Mouse (Mus musculus) spleen, adult 2 months (tissue): Measurements from ENCODE around the gene Ehd4. TPM values are rescaled to one million over a fixed set of nuclear protein-coding genes. Genes with fewer than 3 reads are reported as not detected.

Experiments used
- DNase-seq, 2 experiments: peaks; one replicate each; pipeline versions ENCODE4 v3.0.0 to v3.0.0-alpha.2; 2012 to 2021; ENCODE audit warnings: low spot score in 2 of 2, low read depth in 1 of 2
- H3K27ac ChIP-seq: fragments of 200-500 bp; 2 replicates; pipeline ENCODE4 v1.5.1; 2012; ENCODE audit warnings: low read length, inconsistent platforms; ENCODE audit not compliant: insufficient read depth
- H3K27me3 ChIP-seq: fragments of 200-500 bp; 2 replicates; pipeline ENCODE4 v1.6.1; 2012; ENCODE audit warnings: mild to moderate bottlenecking, moderate library complexity, low read length, inconsistent platforms; ENCODE audit not compliant: control insufficient read depth, insufficient read depth
- H3K36me3 ChIP-seq: fragments of 200-500 bp; 2 replicates; pipeline ENCODE4 v1.6.1; 2012; ENCODE audit warnings: mild to moderate bottlenecking, low read length, inconsistent platforms; ENCODE audit not compliant: control insufficient read depth, insufficient read depth
- H3K4me1 ChIP-seq: fragments of 200-500 bp; 2 replicates; pipeline ENCODE4 v1.6.1; 2011; ENCODE audit warnings: inconsistent platforms; ENCODE audit not compliant: control insufficient read depth, insufficient read depth, insufficient read length
- H3K4me3 ChIP-seq: fragments of 200-500 bp; 2 replicates; pipeline ENCODE4 v1.5.1; 2011; ENCODE audit warnings: mild to moderate bottlenecking, inconsistent platforms; ENCODE audit not compliant: insufficient read depth, insufficient read length; ENCODE audit errors: extremely low read depth
- CTCF ChIP-seq: fragments of 200-500 bp; IDR thresholded peaks from 2 replicates; pipeline ENCODE4 v1.5.1; 2011; ENCODE audit warnings: mild to moderate bottlenecking, inconsistent platforms; ENCODE audit not compliant: insufficient read depth, insufficient read length, insufficient replicate concordance; ENCODE audit errors: extremely low read depth
- POLR2A ChIP-seq: fragments of 200-500 bp; IDR thresholded peaks from 2 replicates; pipeline ENCODE4 v1.6.1; 2011; ENCODE audit warnings: low read depth, low read length, inconsistent platforms
- WGBS: fragments of 180-500 bp; shearing (Covaris S2); methylation state at CpG from one replicate; pipeline ENCODE4 v1.1.7; 2018; 5-methylcytosine and 5-hydroxymethylcytosine counted together
- polyA plus RNA-seq: library from polyadenylated mRNA; depleted of rRNA; stranded (reverse); fragments of >200 nt; gene quantifications from 2 replicates; pipeline ENCODE4 v1.2.3, GENCODE M21; 2012; rRNA removed

Gene Ehd4
- polyA plus RNA-seq, 1 experiment, result 35.4 TPM

DNA sequence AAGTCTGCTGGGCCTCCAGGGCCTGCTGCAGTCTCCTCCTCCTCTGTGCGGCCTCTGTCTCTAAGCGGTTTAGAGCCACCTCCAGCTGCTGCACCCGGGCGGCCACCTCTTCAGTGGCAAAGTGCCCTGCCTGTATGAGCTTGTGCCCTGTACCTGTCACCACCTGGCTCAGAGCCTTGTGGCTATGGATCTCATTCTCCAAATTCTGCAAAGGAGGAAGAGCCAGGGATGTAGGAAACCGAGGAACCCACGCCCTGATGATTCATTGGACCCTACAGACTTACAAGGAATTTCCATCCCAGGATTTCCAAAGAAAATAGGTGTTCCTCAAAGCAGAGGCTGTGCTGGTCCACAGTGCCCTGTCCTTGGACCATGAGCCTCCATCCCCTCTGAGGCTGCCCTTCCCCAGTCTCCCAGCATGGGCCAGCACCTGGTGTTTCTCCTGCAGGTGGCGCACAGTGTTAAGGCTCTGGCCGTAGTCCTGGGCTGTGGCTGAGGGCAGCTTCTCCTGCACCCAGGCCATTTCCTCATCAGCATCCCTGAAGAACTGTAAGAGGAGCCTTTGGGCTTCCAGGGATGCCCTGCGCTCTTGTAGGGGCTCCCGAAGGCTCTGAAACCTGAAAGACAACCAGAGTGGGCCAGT lies 104.7 kb downstream of the Ehd4 start:
- no peaks in the 10 kb centered on the region for H3K27me3 ChIP-seq
- no peaks in the 10 kb centered on the region for H3K36me3 ChIP-seq
- no peak overlapping the region for H3K4me3 ChIP-seq
- peak in 1 of 2 experiments; percentile 40 for DNase-seq
- no peak overlapping the region for H3K27ac ChIP-seq
- TF ChIP-seq POLR2A, result no peak
- peak; percentile 39; the same call in 1 of the 2 replicates for TF ChIP-seq CTCF
- no peaks in the 10 kb centered on the region for H3K4me1 ChIP-seq
- WGBS, result 74% methylated on average over 10 of the region's 10 CpGs

DNA sequence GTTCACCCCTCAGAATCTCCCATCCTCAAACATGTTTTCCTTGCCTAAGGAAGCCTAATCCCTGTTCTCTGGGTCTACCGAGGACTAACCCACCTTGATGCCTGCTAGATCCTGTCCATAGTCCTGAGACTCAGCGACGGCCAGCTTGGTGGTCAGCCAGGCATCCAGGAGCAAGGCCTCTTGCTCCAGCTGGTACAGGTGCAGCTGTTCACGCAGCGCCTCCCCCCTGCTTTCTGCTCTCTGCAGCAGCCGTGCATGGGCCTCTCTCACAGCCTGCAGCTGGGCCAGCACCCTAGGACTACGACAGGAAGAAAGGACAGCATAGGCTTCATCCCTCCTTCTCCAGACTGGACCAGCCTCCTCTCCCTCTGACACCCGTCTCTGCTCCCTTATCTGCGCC lies 106.2 kb downstream of the Ehd4 start:
- H3K36me3 ChIP-seq, result no peaks in the 10 kb centered on the region
- TF ChIP-seq POLR2A, result no peak
- no peak for TF ChIP-seq CTCF
- no peak for DNase-seq
- no peak overlapping the region for H3K27ac ChIP-seq
- no peaks in the 10 kb centered on the region for H3K4me1 ChIP-seq
- H3K4me3 ChIP-seq, result no peak overlapping the region
- 88% methylated on average over 9 of the region's 9 CpGs for WGBS
- no peaks in the 10 kb centered on the region for H3K27me3 ChIP-seq

DNA sequence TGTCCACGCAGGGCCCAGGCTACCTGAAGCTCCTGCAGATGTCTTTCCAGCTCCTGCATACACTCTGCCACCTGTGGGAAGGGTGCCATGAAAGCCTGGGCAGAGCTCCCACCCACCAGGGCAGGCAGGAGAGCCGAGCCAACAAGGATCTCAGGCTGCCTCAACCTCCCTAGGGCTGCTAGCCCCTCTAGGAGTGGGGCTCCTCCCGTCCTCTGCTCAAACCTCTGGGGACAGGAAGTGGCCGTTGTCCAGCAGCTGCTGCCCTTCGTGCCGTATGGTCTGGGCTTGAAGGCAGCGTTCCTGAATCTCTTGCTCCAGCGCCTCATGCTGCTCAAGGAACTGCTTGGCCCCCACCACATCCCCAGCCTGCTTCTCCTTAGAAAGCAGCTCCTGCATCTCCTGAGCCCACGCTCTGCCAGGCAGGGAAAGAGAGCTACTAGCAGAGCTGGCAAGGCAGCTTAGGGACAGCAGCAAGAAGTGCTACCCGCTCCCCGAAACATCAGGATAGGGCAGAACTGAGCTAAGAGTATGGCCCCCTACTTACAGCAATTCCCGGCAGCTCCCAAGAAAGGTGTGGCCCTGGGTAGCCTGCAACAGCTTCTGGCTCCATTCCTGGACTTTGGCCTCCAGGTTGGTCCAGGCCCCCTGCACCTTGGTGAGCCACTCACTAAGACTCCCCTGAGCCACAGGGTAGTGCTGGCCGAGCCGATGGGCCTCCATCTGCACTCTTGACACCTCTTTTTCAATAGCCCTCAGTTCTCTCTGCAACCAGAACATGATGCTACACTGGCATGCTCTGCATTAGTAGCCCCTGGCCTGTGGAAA lies 107.7 kb downstream of the Ehd4 start:
- no peak for DNase-seq
- H3K27me3 ChIP-seq, result no peaks in the 10 kb centered on the region
- 88% methylated on average over 14 of the region's 14 CpGs for WGBS
- no peaks in the 10 kb centered on the region for H3K4me1 ChIP-seq
- no peaks in the 10 kb centered on the region for H3K36me3 ChIP-seq
- TF ChIP-seq POLR2A, result no peak
- TF ChIP-seq CTCF, result no peak
- no peak overlapping the region for H3K27ac ChIP-seq
- H3K4me3 ChIP-seq, result no peak overlapping the region

DNA sequence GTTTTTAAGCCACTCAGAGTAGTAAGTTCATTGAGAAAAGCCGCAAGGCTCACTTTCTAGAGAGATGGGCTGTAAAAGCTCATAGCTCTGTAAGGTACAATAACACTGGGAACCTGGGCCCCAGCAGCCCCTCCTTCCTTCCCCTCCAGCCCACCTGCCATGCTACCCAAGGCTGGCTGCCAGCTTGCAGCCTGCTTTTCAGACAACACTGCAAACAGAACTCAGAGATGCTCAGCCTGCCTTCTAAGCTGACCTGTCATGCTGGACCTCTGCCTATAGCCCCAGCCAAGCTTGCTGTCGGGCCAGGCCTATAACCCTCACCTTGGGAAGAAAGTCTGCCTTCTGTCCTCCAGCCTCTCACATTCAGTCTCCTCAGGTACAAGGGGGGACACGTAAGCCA lies 109.7 kb downstream of the Ehd4 start:
- TF ChIP-seq POLR2A, result no peak
- no peak for TF ChIP-seq CTCF
- WGBS, result 85% methylated on average over 3 of the region's 3 CpGs
- H3K27me3 ChIP-seq, result no peaks in the 10 kb centered on the region

DNA sequence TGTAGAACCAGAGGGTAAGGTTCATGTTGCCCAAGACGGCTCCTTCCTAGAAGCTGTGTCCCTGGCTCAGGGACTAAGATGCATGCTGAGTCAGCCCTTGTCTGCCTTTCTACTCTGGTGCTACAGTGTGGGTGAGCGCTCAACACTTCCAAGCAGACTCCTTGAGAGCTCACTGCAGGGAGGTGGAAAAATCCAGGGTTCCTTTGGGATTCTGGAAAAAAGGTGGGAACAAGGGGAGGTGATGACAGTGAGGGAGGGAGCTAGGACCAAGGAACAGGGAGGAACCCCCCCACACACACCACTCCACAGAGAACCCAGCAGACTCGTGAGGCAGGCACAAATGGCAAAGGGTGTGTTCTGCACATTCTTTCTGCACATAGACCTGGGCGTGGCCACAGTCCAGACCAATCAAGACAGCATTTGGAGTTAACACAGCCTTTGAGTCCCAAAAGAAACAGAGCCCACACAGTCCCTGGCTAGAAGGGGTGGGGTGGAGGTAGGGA lies 110.3 kb downstream of the Ehd4 start:
- H3K4me3 ChIP-seq, result no peak overlapping the region
- H3K36me3 ChIP-seq, result peaks cover 8% of the 10 kb centered on the region; the same call in 1 of the 2 replicates
- 76% methylated on average over 4 of the region's 4 CpGs for WGBS
- no peaks in the 10 kb centered on the region for H3K27me3 ChIP-seq
- no peak overlapping the region for H3K27ac ChIP-seq
- DNase-seq, result no peak
- TF ChIP-seq CTCF (no peak), POLR2A (no peak)
- H3K4me1 ChIP-seq, result no peaks in the 10 kb centered on the region

More for the DNA sequence above, 109.7 kb downstream of the Ehd4 start:
- DNase-seq, result no peak
- Histone ChIP-seq H3K4me1 (no peaks in the 10 kb centered on the region), H3K27ac (no peak overlapping the region), H3K36me3 (peaks cover 8% of the 10 kb centered on the region; the same call in 1 of the 2 replicates), H3K4me3 (no peak overlapping the region)

DNA sequence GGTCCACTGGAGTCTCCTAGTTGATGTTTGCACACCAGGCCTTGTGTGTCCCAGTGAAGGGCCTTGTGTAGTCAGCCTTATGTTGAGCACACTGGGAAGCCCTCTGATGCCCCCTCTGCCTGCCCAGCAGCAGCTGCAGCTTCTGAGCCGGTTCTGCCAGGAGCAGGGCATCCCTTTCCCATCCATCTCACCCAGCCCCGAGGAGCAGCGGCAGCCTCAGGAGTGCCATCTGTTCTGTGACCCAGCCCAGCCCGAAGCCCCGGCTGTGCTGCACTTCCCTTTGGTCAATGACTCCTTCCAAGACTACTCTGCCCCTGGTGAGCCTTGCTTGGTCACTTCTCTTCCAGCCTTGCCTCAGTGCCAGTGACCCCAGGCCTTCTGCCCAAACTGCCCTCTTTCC lies 113.4 kb downstream of the Ehd4 start:
- no peak overlapping the region for H3K4me3 ChIP-seq
- TF ChIP-seq POLR2A (no peak), CTCF (no peak)
- 94% methylated on average over 5 of the region's 5 CpGs for WGBS
- H3K27me3 ChIP-seq, result no peaks in the 10 kb centered on the region
- H3K27ac ChIP-seq, result no peak overlapping the region
- no peaks in the 10 kb centered on the region for H3K4me1 ChIP-seq
- DNase-seq, result no peak
- H3K36me3 ChIP-seq, result peaks cover 10% of the 10 kb centered on the region; the same call in 1 of the 2 replicates

Other genes starting within 250 kb of the Ehd4 start
- 6.0 and 7.5 TPM in 2 replicates for gene Mapkbp1, start 181.9 kb downstream of the Ehd4 start, polyA plus RNA-seq
- 5.9 and 13.4 TPM in 2 replicates for gene Jmjd7, start 127.1 kb downstream of the Ehd4 start, polyA plus RNA-seq
- gene Gm28042, start 127.1 kb downstream of the Ehd4 start, polyA plus RNA-seq, result 5.3 and 7.9 TPM in 2 replicates
- 6.0 and 8.8 TPM in 2 replicates for gene Pla2g4b, start 121.2 kb downstream of the Ehd4 start, polyA plus RNA-seq
- gene Pla2g4e, start 90.7 kb upstream of the Ehd4 start, polyA plus RNA-seq, result not detected in 2 replicates
- 0.02 and 0.14 TPM in 2 replicates for gene Pla2g4d, start 134.6 kb upstream of the Ehd4 start, polyA plus RNA-seq
- 0.49 and 1.1 TPM in 2 replicates for gene Pla2g4f, start 159.6 kb upstream of the Ehd4 start, polyA plus RNA-seq
- gene Vps39, start 198.5 kb upstream of the Ehd4 start, polyA plus RNA-seq, result 16.9 and 19.7 TPM in 2 replicates
- 9.6 and 12.8 TPM in 2 replicates for gene Ganc, start 249.3 kb upstream of the Ehd4 start, polyA plus RNA-seq
- gene Tmem87a, start 249.5 kb upstream of the Ehd4 start, polyA plus RNA-seq, result 6.0 and 7.1 TPM in 2 replicates